Mouse (Mus musculus): ENCODE measurements at regions not wholly inside any gene's neighbourhood (a gene's known extent, or its start where the extent isn't known, plus 50 kb on each side); places are given as distances from the start of the nearest gene placed in this dataset.

GRCm38 (mm10) chr13:97625391-97625790 is 135.0 kb downstream of the Gm10260 start:
- TF ChIP-seq CTCF (IDR thresholded peaks at IDR 0.05; ENCODE audit: insufficient read depth, low read length) (no peak), POLR2A (IDR thresholded peaks at IDR 0.05; ENCODE audit: borderline replicate concordance, extremely low read depth, low read depth, low read length) (no peak)

Measured in lung, adult 2 months (tissue).